Mouse (Mus musculus): ENCODE results near the gene Lrrc66. TPM values are rescaled to one million over a fixed set of nuclear protein-coding genes. Genes with fewer than 3 reads are reported as not detected.
"Not testable (repeated sequence)": the region's sequence is repeated elsewhere in the genome, so short reads cannot be mapped to it uniquely, and the experiment has no call there.

Gene Lrrc66
- total RNA-seq, 2 experiments from 2014 or later = 0.07 TPM; not detected in 1

- DNase-seq (ENCODE audit: extremely low spot score in 1 of 2, low spot score in 1 of 2) = no peak
These were observed 17.1 kb downstream of the Lrrc66 start for GRCm38 (mm10) chr5:73615211-73615610.

DNA sequence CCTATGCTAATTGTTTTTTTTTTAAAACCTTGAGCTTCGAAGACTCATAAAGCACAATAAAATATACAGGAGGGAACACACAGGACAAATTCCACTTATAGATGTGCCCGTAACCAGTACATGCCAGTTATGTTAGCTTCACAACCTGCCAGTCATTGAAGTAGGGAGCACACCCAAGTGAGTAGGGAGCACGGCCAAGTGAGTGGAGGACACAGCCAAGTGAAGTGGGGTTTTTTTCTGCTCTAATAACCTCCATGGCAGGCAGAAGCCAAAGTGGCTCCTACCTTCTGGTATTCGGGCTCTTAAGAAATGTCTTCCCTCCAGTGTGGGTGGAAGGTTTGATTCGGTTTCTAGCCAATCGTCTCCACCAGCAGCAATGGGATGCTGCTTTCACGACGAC is 19.0 kb downstream of the Lrrc66 start:
- DNase-seq (ENCODE audit: extremely low spot score in 1 of 2, low spot score in 1 of 2) = no peak

DNA sequence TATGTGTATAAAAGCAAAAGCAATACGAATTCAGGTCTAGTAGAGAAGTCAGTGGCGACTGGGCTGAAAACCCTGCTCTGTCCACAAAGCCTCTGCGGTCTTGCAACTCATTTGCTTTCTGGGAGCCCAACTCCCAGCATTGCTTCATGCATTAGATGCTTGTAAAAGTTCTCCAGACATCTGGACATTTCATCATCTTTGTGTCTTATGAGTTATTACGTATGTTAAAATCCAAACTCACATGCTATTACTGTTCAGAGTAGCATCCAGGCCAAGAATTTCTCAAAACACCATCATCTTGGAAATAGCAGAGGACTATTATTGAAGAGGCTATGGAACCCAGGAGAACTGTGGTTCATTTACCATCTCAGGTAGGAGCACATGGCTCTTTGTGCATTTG is 21.3 kb downstream of the Lrrc66 start:
- no peak for DNase-seq (ENCODE audit: extremely low spot score in 1 of 2, low spot score in 1 of 2)

GRCm38 (mm10) chr5:73604964-73605363 is 27.4 kb downstream of the Lrrc66 start:
- DNase-seq (ENCODE audit: extremely low spot score in 1 of 2, low spot score in 1 of 2) = no peak

DNA sequence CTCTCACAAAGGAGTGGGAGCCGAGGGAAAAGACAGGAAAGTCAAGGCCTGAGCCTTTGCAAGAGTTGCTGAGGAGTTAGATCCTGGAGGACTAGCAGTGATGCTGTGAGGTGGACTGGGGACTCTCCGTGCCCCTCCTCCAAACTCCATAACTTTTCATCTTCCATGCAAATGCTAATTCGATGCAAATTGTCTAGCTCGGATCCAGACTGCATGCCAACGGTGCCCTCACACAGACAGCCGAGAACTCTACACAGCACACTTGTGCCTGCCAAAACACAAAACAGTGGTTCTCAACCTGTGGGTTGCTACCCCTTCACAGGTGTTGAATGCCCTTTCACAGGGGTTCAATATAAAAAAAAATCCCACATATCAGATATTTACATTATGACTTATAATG is 27.8 kb downstream of the Lrrc66 start:
- DNase-seq (ENCODE audit: extremely low spot score in 1 of 2, low spot score in 1 of 2) = no peak

GRCm38 (mm10) chr5:73602865-73603264 is 29.5 kb downstream of the Lrrc66 start:
- DNase-seq (ENCODE audit: extremely low spot score in 1 of 2, low spot score in 1 of 2) = no peak

GRCm38 (mm10) chr5:73601361-73601763 is 31.0 kb downstream of the Lrrc66 start:
- no peak for DNase-seq (ENCODE audit: extremely low spot score in 1 of 2, low spot score in 1 of 2)

- no peak for DNase-seq (ENCODE audit: extremely low spot score in 1 of 2, low spot score in 1 of 2)
These were observed 32.3 kb downstream of the Lrrc66 start for GRCm38 (mm10) chr5:73599991-73600390.

DNA sequence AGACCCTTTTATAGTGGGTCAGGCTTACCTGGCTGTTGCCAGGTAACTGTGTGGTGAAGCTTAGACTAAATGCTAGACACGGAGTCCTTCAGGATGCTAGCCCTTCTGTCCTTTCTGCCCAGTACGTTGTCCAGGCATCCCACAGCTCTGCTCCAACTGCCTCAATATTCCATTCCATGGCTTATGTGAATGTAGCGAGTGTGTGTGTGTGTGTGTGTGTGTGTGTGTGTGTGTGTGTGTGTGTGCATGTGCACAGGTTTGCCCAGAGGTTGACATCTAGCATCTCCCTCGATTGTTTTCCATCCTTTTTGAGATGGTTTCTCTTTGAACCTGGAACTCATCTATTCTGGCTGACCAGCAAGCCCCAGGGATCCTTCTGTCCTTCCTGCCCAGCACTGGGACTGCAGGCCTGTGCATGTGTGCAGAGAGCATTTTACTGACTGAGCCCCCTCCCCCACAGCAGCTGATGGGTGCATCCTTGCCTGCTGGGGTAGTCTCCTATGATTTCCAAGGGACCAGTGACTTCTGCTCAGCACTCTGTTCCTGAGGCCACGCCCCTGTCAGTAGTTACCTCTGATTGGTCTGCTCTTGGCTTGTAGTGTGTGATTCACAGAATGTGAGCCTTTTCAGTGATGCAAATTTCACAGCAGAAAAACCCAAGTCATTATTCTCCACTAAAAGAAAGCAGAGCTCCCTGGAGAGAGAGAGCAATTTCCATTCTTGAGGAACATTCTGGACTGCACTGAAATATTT is 33.2 kb downstream of the Lrrc66 start:
- no peak for DNase-seq (ENCODE audit: extremely low spot score in 1 of 2, low spot score in 1 of 2)

GRCm38 (mm10) chr5:73587119-73587518 is 45.2 kb downstream of the Lrrc66 start:
- DNase-seq (ENCODE audit: extremely low spot score in 1 of 2, low spot score in 1 of 2) = no peak

DNA sequence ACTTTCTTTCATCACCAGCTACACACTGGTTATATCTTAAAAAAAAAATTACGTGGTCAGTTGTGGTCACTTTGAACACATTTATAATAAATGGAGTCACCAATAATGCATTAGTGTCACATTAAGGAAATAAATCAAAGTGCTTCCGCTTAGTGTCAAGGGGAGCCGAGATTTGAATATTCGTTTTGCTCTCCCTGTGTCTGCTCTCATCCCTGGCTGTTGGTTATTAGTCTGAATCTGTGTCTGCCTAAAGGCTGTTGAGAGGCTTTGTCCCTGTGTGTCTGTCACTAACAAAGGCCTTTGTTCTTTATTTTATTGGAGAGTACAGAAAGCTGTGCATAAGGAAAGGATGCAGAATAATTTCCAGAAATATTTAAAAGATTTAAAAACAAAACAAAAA is 45.7 kb downstream of the Lrrc66 start:
- no peak for DNase-seq (ENCODE audit: extremely low spot score in 1 of 2, low spot score in 1 of 2)

DNA sequence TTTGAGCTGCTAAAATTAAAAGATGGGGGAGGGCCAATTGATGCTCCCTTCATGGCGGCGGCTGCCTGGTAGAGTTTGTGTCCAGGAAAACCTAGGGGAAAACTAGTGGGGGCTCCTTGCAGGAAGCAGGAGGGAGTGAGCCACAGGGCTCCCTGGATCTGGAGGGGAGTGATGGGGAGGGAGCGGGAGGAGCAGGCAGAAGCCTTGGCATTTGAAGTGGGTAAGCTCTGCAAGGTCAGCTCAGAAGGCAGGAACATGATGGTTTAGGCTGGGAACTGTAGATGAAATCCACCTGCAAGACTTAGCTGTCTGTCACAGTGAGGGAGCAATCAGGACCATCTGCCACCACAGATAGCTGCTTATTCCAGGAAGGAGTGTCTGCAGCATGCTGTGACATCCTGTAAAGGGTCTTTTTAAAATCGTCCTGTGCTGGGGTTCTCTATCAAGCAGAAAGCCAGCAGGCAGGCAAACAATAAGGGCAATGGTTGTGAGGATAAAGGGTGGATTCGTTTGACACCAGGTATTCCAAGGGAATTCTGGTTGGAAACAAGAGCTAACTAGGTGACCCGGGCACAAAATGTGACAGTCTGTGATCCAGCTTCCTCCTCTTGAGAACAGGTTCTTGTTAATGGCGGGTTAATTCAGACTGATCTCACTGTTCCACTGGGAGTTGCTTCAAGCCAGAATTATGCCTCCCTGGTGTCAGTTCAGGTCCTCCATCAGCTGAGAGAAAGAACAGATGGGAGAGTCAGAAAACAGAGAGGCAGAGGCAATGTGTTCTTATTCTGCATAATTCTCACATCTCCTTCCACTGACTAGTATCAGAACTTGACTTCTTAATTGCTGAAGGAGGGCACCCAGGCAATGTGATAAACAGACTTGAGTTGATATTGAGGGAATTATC is 46.9 kb downstream of the Lrrc66 start:
- DNase-seq (ENCODE audit: extremely low spot score in 1 of 2, low spot score in 1 of 2) = peak in 1 of 2 experiments; percentile 22

- DNase-seq (ENCODE audit: extremely low spot score in 1 of 2, low spot score in 1 of 2) = not testable (repeated sequence)
These were observed 48.3 kb downstream of the Lrrc66 start for GRCm38 (mm10) chr5:73584011-73584410.

- no peak for DNase-seq (ENCODE audit: extremely low spot score in 1 of 2, low spot score in 1 of 2)
These were observed 54.2 kb downstream of the Lrrc66 start for GRCm38 (mm10) chr5:73578131-73578530.

DNA sequence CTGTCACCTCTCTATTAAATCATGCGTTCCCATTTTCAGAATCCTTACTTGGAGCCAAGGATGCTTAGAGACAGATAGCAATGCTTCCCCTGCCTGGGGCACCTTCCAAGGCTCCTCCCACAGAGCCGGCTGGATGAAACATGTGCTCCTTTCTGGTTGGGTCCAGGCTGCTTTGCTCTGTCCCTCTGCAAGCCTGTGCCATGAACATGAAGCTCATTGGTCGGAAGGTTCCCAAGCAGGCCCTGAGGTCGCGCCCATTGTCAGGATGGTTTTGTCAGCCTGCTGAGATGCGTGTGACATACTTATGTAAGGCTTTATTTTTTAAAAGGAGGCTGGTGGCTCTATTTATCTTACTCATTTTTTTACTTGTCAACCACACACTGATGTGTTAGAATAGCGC is 55.6 kb downstream of the Lrrc66 start:
- no peak for DNase-seq (ENCODE audit: extremely low spot score in 1 of 2, low spot score in 1 of 2)

DNA sequence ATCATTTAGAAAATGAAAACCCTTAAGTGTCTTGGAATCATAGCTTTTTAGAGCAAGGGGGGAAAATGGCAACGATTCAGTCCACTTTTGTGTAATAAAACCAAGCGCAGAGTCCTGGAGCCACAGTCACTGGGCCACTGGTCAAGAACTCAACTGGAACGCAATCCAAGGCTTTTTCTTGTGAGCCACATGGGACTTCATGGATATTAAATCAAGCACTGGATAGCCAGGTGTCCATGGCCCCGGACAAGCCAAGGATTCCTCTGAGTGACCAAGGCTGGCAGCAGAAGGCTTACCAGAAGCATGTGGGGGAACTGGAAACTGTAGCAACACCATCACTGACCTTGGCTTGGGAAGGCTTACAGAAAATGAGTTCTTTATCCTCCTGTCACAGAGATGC is 57.7 kb downstream of the Lrrc66 start:
- no peak for DNase-seq (ENCODE audit: extremely low spot score in 1 of 2, low spot score in 1 of 2)

GRCm38 (mm10) chr5:73573789-73574188 is 58.5 kb downstream of the Lrrc66 start:
- DNase-seq (ENCODE audit: extremely low spot score in 1 of 2, low spot score in 1 of 2) = no peak

GRCm38 (mm10) chr5:73572846-73573245 is 59.5 kb downstream of the Lrrc66 start:
- DNase-seq (ENCODE audit: extremely low spot score in 1 of 2, low spot score in 1 of 2) = no peak

- no peak for DNase-seq (ENCODE audit: extremely low spot score in 1 of 2, low spot score in 1 of 2)
These were observed 60.8 kb downstream of the Lrrc66 start for GRCm38 (mm10) chr5:73571395-73572156.

- no peak for DNase-seq (ENCODE audit: extremely low spot score in 1 of 2, low spot score in 1 of 2)
These were observed 63.1 kb downstream of the Lrrc66 start for GRCm38 (mm10) chr5:73569181-73569580.

GRCm38 (mm10) chr5:73566892-73567291 is 65.4 kb downstream of the Lrrc66 start:
- DNase-seq (ENCODE audit: extremely low spot score in 1 of 2, low spot score in 1 of 2) = no peak
